Mouse (Mus musculus) kidney, adult 8-10 months (tissue): ENCODE results near the gene Sectm1a.
"Not testable (repeated sequence)": the region's sequence is repeated elsewhere in the genome, so short reads cannot be mapped to it uniquely, and the experiment has no call there.

Source experiments
- DNase-seq, 2 experiments: peaks; one replicate each; pipeline ENCODE4 v3.0.0; 2022

Gene Sectm1a

DNA sequence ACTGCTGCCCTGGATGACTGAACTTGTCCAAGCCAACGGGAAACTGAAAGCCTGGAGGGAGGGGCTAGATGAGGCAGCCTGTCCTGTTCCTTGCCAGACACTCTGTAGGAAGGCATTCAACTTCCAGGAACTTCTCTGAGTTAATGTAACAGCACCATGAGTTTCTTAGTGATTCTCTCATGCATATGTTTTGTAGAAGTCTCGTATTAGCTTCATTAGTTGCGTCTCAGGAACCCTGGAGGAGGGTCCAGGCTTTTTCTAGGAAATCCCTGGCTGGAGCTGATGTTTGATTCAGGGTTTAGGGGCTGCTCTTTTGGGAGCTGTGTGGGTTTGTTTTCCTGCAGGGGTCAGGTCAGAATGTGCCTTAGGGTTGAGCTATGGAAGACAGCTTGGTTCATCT lies at the start of gene Sectm1a:
TSS of gene Sectm1a (minus strand) at position 101 of the 400 bp plus-strand sequence.
- DNase-seq = no peak

- no peak for DNase-seq
Measured at GRCm38 (mm10) chr11:121129616-121130015, 48.6 kb upstream of the Sectm1a start.

- no peak for DNase-seq
Measured at GRCm38 (mm10) chr11:121127441-121127840, 46.4 kb upstream of the Sectm1a start.

DNA sequence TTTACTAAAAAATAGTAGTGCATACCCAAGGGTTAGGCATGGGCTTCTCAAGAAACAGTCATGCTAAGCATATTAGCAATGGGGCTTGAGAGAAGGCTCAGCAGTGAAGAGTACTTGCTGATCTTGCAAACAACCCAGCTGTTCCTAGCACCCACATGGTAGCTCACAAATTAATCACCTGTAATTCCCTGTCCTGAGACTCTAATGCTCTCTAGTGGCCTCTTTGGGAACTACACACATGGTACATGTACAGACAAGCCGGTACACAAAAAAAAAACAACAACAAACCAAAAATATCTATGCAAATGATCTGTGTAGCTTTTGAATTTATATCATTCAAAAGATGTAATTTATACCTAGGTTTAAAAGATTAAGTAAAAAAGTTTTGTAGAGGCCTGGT lies 45.4 kb upstream of the Sectm1a start:
- DNase-seq = no peak

DNA sequence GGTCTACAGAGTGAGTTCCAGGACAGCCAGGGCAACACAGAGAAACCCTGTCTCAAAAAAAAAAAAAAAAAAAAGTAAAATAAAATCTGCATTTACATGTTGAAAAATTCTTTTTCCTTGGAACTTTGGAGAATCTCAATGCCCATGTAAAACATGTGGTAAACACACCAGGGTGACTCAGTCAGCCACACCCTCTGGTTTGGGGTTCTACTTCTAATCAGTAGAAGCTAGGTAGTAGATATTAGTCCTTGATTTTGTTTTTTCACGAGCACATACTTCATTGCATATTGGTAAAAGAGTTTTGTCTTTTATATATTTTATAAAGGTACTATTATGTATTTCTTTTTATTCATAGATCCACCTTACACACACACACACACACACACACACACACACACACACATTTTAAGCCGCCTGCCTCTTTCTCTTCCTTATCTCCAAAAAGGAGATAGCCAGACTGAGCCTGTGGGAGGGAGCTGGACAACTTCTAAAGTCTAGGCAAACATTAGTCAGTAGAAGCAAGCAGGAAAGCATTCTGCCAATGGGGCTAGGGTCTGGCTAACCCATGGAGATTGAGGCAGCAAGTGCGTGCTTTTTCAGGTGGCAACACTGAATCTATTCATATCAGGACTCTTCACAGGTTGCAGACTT lies 44.6 kb upstream of the Sectm1a start:
- no peak for DNase-seq

DNA sequence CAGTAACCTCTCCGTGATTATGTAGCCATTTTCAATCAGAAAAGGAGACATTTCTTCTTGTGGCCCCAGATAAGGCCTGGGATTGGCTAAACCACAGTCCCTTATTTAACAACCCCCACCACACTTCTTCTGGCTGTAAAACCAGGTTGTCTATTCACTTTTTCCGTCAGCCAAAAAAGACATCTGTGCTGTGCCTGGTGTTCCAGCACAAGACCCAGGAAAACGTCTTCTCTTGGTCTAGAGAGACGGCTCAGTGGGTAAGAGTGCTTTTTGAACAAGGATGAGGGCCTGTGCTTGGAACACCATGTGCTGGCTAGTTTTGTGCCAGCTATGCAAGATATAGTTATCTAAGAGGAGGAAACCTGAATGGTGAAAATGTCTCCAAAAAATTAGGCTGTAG lies 42.4 kb upstream of the Sectm1a start:
- no peak for DNase-seq

GRCm38 (mm10) chr11:121122024-121122670 lies 41.1 kb upstream of the Sectm1a start:
- DNase-seq = no peak

- DNase-seq = no peak
Measured at GRCm38 (mm10) chr11:121121151-121121550, 40.1 kb upstream of the Sectm1a start.

- no peak for DNase-seq
Measured at GRCm38 (mm10) chr11:121118577-121118976, 37.6 kb upstream of the Sectm1a start, which contains the start of gene Tex19.2. TSS of gene Tex19.2 (minus strand) at chr11:121118677.

GRCm38 (mm10) chr11:121118106-121118505 lies 37.1 kb upstream of the Sectm1a start:
- DNase-seq = no peak

DNA sequence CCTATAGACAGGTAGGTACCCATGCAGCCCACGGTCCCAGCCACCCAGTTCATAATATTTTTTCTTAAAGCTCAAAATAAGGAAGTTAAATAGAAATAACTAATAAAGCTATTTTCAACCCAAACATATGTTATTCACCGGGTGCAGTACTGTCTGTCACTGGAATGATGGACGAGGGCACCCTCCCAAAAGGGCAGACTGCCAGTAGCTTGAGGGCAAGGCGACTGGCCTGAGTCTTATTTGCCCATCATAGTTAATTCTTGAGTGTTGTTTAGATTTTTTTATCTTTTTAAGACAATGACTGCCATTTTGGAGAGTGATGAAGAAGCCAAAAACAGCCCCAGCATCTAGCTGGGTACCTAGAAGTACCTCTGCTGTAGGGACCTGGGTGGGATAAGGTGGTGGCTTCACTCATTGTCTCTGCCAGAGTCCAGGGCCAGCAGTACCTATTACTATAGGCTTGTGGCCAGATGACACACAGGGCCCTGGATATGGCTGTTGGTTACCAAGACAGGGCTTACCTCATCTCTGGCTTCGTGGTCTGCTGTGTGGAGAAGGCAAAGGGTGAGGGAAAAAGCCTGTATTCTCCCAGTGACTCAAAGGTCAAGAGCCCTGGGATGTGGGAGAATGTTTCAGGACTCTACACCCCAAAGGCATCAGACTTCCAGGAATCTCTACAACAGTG lies 31.2 kb upstream of the Sectm1a start:
- DNase-seq = peak; percentile 36 to 47

DNA sequence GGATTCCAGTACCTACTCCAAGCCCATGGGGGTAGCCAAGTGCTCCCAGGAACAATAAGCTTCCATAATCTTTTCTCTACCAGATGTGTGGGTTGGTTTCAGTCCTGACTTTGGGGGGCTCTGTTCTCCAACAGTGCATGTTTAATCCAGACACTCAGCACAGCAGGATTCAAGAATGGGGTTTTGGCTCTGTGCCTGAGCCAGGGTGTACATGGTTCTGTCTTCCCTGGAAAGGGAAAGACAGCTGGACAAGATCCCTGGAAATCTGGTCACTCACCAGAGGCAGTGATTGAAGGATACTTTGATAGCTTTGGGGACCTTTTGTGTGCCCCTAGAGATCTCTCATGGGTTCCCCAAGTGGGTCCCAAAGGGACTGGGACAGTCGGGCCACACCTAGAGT lies 30.6 kb upstream of the Sectm1a start:
- no peak for DNase-seq

- no peak for DNase-seq
Measured at GRCm38 (mm10) chr11:121111051-121111450, 30.0 kb upstream of the Sectm1a start.

- peak; percentile 68 to 69 for DNase-seq
Measured at GRCm38 (mm10) chr11:121109986-121110385, 29.0 kb upstream of the Sectm1a start.

GRCm38 (mm10) chr11:121108061-121108460 lies 27.0 kb upstream of the Sectm1a start:
- peak in 1 of 2 experiments; percentile 44 for DNase-seq

DNA sequence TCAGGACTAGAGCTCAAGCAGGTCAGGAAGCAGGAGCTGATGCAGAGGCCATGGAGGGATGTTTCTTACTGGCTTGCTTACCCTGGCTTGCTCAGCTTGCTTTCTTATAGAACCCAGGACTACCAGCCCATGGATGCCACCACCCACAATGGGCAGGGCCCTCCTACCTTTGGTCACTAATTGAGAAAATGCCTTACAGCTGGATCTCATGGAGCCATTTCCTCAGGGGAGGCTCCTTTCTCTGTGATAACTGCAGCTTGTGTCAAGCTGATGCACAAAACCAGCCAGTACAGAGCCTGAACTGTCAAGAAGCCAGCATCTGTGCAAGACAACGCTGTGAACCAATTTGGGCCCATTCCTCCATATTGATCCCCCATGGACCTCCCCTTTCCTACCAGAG lies 26.2 kb upstream of the Sectm1a start:
- not testable (repeated sequence) for DNase-seq

DNA sequence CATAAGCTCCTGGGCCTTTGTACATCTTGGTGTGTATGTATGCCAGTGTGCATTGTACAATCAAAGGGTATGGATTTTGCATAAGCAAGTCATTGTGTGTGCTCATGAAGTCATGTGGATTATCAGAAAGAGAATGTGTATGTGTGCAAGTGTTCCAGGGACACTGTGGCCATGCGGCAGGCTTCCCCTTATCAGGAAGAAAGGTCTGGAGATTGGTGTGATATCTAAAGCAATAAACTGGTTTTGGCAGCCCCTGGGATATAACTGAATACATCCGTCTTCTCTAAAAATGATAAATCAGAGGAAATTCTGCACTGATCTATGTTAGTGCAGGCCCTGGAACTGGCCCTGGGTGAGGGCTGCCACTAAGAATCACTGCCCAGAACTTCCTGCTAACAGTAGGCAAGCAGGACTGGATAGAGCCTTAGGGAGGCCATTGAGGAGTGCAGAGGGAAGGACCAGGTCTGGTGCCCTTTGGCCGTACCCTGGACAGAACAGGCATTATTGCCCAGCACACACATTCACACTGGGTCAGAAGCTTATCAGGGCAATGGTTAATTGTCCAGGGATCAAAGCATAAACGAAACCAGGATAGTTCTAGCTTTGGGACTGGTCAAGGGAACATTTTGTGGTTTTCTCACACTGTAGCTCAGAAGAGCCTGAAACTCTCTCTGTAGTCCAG lies 20.2 kb upstream of the Sectm1a start:
- peak; percentile 50 to 55 for DNase-seq

- DNase-seq = peak; percentile 57 to 69
Measured at GRCm38 (mm10) chr11:121100692-121101091, 19.7 kb upstream of the Sectm1a start.

DNA sequence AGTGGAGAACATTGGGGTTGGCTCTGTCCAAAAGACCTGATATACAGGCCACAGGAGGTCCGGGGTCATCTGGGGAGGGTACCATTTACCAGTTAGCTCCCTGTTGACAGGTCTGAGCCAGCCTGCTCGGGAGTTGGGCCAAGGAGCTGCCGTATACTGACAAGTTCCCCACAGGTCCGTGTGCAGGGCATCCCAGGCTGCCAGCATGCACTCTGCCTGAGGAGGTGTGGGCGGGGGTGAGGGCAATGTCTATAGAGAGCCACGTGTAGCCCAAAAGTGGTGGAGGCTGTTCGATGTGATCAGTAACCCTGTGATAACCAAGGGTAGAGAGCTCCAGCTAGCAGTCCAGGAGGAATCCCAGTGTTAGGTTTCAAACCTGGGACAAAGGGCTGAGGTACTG lies 18.7 kb upstream of the Sectm1a start:
- DNase-seq = peak; percentile 32 to 37

GRCm38 (mm10) chr11:121092606-121093585 lies 11.9 kb upstream of the Sectm1a start:
- no peak for DNase-seq

DNA sequence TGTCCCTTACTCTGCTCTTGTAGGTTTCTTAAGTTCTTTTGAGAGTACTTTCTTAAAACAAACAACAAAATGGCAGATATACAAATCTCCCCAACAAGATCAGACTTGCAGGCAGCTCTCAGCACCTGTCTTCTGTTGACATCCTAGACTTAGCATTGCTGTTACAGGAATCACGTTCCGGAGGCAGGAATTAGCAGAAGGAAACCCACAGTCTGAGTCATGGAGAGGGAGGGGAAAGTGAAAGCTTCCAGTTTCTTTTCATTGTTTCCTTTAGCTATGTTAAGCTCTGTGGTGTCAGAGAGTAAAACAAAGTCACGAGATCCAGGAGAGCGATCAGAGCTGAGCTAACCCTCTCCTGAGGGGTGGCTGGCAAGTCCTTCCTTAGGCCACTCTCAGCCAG lies 9.9 kb upstream of the Sectm1a start:
- DNase-seq = no peak
